Mouse (Mus musculus) lung, adult 18-20 months (tissue): ENCODE results near the gene Adamts17.

ENCODE experiments used
- DNase-seq, 2 experiments: peaks; one replicate each; pipeline ENCODE4 v3.0.0; 2022; ENCODE audit warnings: mixed read lengths in 2 of 2

Adamts17 gene

DNA sequence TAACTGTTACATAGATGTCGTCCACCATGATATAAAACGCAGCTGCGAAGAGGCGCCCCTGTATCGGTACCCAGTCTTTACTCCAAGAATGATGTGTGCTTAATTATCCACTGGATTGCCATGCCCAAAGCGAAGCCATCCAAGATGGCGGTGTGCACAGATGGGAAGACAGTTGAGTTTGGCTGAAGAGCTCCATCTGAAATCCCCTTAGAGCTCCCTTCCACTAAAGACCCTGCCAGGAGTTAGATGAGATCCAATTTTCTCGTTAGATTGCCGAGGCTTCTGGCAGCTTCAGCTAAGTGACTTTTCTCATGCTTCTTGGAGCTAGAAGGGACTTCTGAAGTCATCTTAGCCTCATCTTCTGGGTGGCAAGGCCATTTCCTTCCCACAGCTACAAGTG, 136.8 kb downstream of the Adamts17 start:
- DNase-seq: no peak

DNA sequence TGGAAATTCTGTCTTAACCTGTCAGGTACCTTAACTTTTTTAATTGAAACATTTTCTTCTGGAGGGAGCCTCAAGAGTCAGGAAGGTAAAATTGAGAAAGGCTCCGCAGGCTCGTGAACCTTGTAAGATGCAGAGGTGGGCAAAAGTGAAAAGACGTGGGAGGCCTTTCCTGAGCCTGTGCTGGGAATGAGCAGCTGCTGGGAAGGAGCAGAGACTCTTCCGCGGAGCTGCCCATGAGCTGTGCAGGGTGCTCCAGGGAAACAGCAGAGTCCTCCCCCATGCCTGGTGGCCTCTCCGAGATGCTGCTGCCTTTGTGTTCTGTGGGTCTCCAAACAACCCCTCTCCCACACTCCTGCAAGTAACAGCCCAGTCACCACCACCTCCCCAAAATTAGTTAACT, 142.1 kb downstream of the Adamts17 start:
- DNase-seq: no peak

DNA sequence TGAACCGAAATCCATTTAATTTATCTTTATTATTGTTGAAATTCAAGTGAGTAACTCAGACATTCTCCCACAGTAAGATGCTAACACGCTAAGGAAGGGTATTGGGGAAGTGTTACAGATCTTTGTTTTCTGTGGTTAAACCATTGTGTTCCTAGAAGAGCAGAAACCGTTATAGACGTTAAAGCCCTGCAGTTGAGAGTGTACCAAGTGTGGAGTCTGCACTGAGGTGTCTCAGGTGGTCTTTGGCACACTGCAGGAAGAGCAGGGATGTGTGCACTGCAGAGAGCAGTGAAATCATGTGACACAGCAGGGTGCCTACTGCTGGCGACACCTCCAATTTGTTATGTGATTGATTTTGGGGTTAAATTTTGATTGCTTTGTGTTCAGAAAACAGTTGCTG, 142.5 kb downstream of the Adamts17 start:
- DNase-seq: no peak

DNA sequence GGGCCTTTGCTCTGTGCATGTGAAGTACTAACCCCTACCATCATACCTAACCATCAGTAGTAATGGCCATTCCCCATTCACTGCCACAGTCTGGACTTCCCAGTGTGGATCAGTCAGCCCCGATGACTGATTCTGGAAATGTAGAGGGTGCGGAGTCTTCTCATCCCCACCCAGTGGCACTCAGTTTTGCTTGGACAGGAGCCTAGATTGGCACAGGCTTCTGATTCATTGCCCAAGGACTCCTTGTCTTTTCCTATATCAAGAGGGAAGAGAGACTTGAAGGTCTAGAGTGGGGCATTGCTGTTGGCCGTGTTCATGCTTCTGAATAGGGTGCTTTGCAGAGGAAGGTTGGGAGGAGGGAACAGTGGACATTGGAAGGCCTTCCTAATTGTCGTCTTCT, 148.1 kb downstream of the Adamts17 start:
- no peak for DNase-seq

DNA sequence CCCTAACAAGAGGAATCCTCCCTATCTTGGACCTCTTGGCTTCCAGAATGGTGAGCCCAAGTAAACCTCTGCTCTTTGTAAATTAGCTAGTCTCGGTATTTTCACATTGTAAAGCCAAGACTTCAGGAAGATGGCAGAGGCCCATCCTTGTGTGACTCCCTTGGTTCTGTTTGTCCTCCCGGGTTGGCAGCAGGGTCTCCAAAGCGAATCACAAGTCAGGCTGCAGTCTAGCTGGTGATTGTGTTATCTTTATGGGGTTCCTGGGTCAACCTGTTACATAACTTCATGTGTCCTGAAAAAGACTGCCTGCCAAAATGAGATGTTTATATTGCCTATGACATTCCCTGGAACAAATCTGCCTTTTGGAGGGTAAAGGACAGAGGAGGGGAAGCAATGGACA, 148.9 kb downstream of the Adamts17 start:
- DNase-seq: no peak

DNA sequence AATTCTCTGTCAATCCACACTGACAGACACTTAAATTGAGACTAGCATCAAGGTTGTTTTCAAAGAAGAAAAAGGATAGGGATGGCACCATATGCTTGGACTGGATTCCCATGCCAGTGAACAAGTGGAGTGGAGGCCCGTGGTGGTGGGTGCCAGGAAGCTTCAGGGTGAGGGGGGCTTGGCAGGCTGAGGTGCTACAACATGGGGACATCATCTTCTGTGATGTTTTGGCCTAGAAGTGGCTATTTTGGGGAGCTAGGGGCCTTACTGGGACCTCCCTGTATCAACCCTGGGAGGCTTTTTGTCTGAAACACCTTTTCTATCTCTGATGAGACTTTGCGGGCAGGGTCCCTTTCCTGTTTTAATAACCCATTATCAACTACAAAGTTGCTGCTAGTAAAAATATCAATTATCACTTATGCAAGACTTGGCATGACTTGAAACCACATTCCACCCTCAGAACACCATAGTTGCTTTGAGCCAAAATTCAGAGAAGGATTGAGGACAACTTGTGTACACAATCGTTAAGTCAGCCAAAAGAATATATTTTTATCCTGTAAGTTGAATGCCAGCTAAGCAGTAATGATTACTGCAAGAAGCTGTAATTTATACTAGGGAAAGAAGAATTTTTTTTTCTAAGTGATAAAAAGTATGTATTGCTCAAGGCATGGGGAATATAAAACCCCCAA, 150.0 kb downstream of the Adamts17 start:
- DNase-seq: no peak

DNA sequence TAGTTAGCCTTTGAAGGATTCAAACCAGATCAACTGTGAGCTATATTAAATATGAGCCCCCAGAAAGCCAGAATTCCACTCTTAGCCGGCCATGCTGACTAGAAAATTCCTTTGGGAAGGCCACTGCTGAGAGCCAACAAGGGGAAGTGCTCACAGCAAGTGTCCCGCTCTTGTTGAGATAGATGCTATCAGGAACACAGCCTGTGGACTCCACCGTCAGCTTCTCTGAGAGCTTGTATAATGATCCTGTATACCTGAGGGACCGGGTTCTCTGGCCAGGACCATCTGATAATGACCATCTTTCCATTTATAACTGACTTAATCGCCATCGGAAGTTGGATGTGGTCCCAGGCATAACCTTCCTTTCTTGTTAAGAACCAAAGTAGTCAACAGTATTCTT, 159.3 kb downstream of the Adamts17 start:
- no peak for DNase-seq

DNA sequence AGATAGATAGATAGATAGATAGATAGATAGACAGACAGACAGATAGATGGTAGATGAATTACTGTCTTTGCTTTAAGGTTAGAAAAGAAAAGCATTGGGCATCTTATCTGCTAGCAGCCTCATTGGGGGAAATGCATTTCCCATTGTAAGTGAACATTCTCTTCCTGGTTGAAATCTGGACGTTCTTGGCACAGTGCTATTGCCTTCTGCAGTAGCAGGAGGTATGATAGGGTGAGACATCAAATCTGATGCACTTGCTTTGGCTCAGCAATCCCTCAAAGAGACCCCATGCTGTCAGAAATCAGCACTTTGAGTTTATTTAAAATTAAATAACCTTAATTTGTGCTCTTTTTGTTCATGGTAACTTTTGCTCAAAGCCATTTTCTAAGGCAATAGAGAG, 164.1 kb downstream of the Adamts17 start:
- DNase-seq: no peak

DNA sequence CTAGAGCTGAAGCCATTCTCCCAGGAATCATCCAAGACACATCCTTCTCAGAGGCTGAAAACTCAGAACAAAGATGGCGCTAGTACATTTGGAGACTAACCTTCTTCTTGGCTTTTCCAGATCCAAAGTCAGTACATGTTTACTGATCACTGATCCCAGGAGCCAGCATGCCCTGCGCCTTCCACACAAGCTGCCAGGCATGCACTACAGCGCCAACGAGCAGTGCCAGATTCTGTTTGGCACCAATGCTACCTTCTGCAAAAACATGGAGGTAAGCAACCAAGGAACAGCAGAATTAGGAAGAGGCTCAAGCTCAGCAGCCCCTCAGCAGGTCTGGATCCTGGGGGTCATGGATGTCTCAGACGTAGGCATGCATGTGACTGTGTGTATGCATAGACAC, 164.7 kb downstream of the Adamts17 start:
- DNase-seq: no peak

DNA sequence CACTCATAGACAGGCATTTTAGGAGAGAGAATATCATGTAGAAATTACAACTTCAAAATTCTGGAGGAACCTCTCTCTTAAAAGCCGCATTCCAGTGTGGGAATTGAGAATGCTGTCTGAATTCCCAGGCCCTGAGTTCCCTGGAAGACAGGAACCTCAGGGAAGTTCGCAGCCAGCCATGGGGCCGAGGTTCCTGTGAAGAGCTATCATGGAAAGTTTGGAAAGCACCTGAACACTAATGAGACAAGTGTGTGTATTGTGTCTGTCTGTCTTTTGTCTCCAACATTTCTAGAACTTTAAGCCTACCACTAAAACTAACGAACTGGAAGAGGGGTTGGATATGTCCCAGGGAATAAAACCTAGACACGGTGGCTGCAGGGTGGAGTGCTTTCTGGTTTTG, 170.3 kb downstream of the Adamts17 start:
- DNase-seq: no peak

DNA sequence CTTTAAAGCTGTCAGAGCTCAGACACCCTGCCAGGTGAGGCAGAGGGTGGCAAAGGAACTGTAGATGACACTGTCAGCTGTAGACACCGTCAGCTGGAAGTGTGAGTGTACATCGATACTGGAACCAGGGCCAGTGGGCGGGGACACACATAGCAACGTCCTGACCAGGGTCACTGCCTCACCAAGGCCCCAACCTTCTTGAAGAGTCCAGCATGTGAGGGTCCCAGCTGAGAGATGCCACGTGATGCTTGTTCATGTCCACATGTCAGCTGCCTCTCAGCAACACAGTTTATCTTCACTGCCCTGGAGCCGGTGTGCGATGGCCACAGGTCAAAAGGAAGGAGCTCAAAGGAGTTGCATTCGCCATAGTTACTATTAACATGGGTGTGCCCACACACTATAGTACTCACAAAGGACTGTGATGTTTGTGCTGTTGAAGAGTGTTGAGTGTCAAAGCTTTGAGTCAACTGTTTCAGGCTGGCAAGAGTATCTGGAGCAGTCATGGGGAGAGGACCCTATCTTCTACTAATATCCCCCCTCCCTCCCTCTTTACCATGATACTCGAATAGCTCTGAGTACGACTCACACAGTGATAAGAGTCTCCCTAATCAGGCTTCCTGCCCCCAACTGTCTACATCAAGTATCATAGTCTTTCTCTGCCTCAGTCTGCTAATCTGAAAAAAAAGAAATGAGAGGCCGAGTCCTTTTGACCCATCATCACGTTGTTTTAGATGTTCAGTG, 172.6 kb downstream of the Adamts17 start:
- no peak for DNase-seq

DNA sequence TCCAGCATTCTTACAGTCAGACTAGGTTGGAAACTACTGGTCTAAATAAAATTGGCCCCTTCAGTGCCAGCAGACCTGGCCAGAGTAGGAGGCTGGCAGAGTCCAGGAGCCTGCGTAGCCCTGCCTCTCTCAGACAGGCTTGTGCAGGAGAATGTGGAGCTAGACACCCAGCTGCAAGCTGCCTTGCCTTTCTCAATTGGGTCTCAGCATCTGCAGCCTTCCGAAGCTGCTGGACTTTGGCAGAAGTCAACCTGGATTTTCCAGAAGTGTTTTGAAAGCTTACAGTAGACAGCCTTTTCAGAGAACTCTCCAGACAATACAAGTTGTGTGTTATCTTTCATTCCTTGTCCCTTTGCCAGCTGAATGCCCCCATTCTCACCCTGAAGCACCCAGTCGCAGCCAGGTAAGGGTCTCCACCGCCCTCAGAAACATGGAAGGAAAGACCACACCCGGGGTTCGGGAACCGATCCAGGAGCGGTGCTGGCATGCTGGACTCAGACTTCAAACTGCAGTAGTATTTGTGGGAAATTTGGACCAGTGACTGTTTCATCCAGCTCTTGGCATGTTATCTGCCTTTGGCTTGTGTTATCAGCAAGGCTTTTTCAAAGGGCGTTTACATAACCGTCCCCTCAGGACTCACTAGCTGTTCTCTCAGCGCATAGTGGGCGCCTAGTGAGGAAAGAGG, 173.8 kb downstream of the Adamts17 start:
- peak; percentile 14 to 36 for DNase-seq

DNA sequence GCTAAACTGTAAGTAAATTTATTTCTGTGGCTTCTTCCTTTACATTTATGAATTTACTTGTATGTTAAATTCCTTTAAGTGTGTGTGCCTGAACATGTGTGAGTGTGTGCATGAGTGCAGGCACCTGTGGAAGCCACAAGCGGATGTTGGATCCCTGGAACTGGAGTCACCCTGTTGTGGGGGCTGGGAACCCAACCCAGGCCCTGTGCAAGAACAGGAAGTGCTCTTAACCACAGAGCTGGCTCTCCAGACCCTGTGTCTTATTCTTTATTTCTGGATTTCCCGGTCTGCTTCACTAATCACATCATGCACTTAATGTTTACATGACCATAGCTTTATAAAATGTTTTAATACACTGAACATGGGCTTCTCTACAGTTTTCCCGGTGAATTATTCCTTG, 180.4 kb downstream of the Adamts17 start:
- DNase-seq: no peak

DNA sequence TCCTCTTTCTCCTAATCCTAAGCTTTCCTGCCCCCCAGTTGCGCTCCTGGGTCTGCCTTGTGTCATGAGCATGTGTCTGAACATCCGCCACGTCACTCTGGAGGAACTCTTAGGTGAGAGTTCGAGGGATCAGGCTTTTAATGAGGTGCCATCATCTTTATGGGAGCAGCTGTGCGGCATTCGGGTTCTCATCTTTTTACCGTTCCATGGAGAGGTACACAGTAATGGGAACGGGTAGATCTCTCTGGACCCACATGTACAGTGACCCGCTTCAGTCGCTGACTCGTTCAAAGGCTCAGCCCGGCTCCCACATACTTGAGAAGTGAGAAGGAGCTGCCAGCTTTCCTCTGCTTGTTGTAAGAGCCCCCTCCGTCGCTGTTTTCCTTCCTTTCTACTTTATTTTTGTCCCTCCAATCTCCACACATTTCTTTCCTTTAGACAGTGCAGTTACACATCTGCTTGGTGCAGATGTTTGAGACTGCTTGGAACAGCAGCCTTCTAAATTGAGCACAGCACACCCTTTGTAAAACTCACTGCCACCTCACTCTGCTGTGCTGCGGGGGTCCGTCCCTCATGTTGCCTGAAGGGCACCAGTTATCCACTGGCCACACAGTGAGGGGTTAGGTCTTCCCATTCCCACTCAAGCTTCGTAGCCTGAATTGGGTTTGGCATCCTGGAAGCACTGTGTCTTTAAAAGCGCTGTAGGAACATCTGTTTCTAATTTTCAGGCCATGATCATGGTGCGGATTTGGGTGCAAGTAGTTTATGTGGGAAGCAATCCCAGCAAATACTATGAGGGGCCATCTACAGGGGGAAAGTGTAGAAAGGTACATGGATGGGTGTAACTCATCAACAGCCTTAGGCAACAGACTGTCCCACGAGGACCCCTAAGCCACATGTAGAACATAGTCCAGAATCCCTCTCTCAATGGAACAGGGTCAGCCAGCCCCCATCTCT, 186.9 kb downstream of the Adamts17 start:
- peak in 1 of 2 experiments; percentile 19 for DNase-seq

DNA sequence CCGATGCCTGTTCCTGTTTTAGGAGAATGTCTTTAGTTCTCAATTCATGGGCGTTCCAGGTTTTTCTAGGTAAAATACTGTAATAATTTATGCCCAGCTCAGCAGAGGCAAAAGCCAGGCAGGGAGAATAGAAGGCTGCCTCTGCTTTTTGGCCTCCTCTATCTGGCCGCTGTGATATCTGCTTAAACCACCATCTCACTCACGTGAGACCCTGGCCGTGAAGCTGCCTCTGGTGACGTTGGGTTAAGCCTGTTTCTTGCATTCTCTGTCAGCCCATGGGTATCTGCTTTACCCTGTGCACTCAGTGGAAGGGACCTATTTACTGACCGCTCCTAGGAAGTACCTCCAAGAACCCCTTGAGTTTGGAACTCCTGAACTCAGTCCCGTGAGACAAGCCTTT, 187.7 kb downstream of the Adamts17 start:
- no peak for DNase-seq

DNA sequence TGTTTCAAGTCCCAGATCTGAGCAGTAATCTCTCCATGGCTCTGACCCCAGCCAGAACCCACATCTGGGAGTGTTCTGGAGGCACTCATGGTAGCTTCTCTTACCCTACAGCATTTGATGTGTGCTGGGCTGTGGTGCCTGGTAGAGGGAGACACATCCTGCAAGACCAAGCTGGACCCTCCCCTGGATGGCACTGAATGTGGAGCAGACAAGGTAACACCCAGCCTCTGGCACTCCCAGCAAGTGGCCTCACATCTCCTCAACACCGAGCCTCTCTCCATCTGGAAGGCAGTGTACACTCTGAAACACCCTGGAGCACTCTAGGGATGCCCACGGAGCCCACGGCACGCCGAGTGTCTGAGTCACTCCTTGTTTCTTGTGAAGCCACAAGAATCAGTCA, 188.2 kb downstream of the Adamts17 start:
- no peak for DNase-seq

DNA sequence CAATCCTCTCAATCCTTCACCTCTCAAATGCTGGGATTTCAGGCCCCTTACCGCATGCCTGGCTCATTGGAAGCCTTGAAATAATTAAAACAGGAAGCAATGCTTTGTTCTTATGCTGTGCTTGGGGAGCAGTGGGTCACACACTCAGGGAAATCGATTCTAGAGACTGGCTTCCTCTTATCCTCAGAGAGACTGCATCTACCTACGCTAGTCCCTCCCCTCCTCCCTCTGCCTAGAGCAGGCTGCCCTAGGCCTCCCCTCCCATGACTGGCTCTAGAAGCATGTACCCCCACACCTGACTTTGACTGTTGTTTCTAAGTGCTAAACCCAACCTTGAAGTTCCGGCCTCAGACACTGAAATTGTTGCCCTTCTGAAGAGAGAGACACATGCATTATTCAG, 189.4 kb downstream of the Adamts17 start:
- DNase-seq: no peak

DNA sequence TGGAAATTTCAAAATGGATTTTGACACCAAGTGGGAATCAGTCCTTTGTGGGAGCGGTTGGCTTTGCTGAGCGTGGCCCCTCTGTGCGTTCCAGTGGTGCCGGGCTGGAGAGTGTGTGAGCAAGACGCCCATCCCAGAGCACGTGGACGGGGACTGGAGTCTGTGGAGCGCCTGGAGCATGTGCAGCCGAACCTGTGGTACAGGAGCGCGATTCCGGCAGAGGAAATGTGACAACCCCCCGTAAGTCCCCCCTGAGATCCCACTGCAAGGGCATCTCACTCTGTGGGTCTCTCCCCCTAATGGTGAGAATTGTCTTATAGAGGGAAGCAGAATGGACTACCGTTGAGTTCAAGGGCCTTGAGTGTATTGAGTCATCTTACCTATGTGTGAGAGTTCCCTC, 189.9 kb downstream of the Adamts17 start:
- no peak for DNase-seq

DNA sequence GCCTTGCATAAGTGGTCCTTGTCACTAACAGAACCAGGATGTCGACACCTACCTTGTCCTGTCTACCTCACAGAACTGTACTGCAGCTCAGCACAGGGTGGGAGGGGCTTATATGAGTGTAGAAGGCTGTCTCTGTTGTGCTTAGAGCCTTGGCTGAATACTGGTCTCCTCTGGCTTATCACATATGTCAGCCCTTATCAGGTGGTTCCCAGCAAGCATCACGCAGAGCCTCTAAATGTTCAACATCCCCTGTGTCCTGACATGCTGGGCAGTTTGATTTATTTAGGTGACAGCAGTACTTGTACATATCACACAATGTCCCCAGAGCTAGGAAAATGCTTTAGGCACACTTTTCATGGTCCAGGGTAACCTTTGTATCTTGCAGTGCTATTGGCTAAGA, 191.7 kb downstream of the Adamts17 start:
- no peak for DNase-seq

DNA sequence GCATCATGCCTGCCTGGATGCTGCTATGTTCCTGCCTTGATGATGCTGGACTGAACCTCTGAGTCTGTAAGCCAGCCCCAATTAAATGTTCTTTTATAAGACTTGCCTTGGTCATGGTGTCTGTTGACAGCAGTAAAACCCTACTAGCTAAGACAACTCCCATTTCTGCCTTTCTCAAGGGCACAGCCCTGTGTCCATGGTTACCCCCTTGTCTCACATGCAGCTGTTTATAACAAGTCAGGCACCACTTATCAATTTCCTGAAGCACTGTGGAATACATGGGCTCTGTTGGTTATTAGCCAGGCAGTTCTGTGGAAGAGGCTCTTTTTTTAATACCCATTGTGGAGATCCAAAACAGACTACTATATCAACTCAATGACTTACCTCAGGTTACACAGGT, 193.1 kb downstream of the Adamts17 start:
- no peak for DNase-seq

DNA sequence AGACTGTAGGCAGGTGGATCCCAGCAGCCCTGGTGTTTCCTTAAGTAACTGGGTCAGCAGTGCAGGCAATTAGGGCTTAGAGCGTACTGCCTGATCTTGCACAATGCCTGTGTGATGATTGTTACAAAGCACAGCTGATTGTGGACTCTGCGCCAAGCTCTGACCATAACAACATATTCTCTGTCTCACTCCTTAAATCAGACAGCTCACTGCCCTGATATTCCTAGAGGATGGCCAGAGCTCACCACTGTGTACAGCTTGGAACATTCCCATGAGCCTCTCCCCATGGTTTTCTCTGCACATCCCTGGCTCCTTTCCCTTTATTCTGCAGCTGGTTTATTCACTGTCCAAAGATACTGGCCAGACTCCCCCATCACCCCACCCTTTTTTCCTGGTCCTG, 194.8 kb downstream of the Adamts17 start:
- DNase-seq: peak; percentile 57 to 65

DNA sequence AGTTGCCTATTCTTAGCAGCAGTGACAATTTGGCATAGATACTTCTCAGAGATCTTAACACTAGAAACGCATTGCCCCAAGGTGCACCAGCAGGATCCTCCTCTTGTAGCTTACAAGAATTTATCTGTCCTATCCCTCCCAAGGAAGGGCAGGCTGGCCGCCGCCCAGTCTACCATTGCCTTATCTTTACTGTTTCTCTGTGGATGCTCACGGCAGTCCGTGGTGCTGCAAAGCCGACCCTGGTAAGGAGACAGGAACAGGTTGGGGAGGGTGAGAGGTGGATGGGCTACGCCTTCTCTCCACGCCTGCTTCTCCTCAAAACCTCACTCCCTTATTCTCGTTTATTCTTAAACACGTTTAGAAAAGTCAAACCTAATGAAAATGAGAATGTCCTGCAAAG, 195.7 kb downstream of the Adamts17 start:
- DNase-seq: no peak

DNA sequence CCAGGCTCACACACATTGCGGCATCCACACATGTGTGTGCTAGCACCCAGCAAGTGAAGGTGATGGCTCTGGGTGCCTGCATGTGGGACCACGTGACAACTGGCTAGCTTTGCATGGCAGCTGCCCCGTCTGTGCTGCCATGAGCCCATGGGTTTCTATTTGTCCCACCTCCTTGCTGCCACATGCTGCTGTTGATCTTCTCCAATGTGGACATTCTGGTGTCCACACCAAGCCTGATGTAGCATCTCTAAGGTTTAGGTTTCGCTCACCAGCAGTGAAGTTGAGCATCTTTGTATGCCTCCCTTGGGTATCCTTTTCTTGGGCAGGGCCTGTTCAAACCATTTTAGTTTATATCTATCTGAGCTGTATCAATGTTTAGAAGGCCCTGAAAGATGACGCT, 196.1 kb downstream of the Adamts17 start:
- no peak for DNase-seq
